Mouse (Mus musculus): ENCODE results near the gene Mpg.

The Mpg gene

GRCm38 (mm10) chr11:32230220-32230619 is 3.9 kb downstream of the Mpg start:
- DNase-seq (ENCODE audit: low read depth, low spot score), result no peak

- DNase-seq (ENCODE audit: low read depth, low spot score), result no peak
Observed at GRCm38 (mm10) chr11:32231125-32231524, 4.8 kb downstream of the Mpg start.

DNA sequence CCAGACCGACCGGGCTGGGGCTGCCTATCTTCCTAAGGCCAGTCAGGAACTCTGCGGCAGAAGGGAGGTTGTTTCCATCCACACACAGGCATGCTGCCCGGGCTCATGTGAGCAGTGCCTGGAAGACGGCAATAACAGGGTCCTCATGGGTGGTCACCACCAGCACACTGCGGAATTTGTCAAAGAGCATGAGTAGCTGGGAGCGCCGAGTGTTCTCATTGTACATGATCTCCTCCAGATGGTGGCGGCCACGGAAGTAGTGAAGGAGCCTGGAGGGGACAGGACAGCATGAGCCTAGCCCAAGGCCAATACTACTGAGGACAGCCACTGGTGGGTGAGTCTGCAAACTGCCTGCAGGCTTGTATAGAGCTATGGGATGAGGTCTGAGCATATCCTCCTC is 6.5 kb downstream of the Mpg start:
- no peak for DNase-seq (ENCODE audit: low read depth, low spot score)

DNA sequence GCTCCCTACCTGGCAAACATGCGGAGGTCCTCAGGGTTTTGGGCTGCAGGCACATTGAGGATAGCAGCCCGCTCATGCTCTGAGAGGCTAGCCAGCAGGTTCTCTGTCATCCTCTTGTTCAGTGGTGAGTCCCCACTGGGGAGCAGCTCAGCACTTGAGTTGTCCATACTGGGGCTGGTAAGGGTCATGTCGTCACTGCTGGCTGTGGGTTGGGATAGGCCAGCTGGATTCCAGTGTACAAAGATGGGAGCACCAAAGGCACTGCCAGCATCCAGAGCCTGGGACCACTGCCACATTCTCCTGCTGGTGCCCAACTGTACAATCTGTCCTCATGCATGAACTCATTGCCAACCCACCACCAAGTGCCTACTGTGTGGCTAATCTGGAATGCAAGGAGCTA is 7.6 kb downstream of the Mpg start:
- DNase-seq (ENCODE audit: low read depth, low spot score), result no peak

DNA sequence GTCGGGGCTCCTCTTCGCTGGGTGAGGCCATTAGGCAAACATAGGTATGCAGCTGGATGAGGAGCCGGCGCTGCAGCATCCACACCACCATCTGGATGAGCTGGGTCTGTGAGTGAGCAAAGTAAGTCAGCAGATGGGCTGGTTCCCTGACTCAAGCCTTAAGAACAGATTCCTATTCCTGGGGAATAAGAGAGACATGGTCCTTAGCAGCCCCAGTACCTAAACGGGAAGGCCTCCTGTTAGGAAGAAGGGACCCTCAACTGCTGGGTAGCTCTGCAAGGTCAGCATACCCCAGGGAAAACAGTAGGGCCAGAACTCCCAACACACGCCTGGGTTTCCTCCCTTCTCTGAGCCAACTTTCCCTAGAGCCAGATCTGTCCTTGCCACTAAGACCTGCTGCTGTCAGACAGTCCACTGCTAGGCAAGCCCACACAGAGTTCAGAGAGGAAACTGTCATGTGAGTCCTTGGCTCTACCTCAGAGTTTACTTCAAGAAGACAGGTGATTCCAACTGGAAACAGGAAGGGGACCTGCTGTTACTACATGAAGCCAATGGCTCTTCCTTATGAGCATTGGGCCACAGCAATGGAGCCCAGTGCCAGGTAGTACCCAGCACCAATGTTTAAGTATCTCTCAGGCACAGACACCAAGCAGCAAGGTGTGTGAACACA is 8.6 kb downstream of the Mpg start:
- DNase-seq (ENCODE audit: low read depth, low spot score), result no peak

- no peak for DNase-seq (ENCODE audit: low read depth, low spot score)
Observed at GRCm38 (mm10) chr11:32235646-32236045, 9.3 kb downstream of the Mpg start.

DNA sequence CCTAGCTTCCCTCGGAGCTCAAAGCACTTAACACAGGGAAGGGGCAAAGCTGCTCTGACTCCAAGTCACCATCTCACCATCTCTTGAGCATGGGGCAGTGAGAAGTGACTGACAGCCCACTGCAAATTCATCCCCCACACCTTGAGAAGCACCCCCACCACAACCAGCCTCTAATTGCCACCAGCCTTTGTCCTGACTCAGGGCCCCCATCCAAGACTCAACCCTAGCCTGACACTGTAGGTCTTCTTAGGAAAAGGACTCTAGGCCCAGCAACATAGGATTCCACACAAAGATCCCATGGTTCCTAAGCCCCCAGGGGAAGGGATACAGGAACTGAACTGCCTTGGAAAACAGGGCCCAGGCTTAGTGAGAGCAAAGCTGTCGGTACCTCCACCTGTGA is 9.8 kb downstream of the Mpg start:
- no peak for DNase-seq (ENCODE audit: low read depth, low spot score)

- peak; percentile 50 for DNase-seq (ENCODE audit: low read depth, low spot score)
Observed at GRCm38 (mm10) chr11:32236712-32237410, 10.6 kb downstream of the Mpg start.

DNA sequence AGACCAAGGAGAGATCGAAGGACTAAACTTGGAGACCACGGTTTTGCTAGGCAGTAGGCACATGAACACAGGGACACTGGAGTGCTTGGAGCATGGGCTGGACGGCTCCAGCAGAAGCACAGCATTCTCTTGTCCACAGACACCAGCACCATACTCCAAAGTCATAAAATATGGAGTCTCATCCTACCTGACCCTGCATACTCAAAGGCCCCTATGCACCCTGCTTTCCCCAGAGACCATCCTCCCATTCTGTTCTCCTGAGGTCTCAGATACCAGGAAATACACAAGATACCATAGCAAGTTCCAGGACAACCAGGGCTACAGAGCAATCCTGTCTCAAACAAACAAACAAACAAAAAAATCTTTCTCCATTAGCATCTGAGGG is 11.1 kb downstream of the Mpg start:
- no peak for DNase-seq (ENCODE audit: low read depth, low spot score)

DNA sequence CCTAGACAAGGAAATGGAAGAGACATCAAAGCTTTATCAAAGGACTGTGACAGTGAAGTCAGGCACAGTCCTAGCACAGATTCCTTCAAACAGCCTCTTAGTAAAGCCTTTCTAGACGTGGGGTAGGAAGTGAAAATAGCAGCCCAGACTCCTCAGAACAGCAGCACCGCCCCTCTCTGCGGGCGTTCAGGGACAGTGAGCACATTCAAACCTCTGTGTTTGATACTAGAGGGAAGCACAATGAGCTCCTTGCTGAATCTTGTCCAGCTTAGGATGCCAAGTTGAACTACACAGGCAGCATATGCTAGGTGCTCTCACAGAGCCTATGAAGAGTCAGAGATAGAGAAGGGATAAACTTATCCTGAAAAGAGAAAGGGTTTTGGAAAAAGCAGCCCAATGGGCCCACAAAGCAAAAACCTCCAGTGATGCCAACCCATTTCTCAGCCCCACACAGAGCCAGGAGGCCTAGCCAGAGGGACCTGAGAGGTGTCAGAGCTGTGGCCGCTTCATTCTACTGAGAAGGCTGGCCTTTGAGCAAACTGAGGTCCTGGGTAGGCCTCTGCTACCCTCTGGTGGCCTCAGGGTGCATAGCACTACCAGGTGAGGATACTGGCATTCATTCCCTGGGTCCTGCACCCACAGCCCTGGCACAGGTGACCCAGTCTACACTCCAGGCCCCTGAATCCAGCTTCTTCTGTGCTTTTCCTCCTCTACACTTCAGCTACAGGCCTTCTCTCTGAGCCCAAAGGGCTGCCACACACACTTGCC is 12.0 kb downstream of the Mpg start:
- peak; percentile 54 for DNase-seq (ENCODE audit: low read depth, low spot score)

- no peak for DNase-seq (ENCODE audit: low read depth, low spot score)
Observed at GRCm38 (mm10) chr11:32241391-32241790, 15.1 kb downstream of the Mpg start.

- no peak for DNase-seq (ENCODE audit: low read depth, low spot score)
Observed at GRCm38 (mm10) chr11:32242209-32242608, 15.9 kb downstream of the Mpg start.

DNA sequence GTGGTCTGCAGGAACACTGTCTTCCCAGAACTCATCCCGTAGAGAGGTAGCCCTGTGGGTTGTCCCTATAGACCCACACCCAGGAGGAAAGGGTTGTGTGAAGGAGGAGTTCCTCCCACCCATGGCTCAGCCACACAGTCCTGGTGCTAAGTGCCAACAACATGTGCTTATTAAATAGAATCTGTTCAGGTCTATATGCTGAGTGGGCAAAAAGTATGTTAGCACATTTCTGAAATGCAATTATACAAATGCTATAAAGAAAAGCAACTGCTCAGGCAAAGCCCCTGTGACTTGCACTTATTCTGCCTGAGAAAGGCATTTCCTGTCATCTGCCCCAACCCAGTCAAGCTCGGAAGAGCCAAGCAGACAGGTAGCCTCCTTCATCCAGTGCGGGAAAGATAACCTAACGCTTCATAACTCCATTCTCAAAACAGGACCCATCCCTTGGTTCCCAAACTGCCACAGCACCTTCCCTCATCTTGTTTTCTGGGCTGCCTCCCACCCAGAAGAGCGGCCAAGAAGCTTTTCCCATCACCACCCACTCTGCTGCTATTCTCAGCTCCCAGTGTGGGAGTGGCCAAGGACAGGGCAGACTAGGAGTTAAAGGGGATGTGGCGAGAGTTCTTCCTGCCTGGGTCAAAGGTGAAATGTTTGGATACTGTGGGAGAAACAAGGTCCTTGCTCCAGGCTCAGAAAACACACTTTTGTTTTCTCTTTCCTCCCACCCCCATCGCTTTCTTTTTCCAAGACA is 17.1 kb downstream of the Mpg start:
- DNase-seq (ENCODE audit: low read depth, low spot score), result no peak

DNA sequence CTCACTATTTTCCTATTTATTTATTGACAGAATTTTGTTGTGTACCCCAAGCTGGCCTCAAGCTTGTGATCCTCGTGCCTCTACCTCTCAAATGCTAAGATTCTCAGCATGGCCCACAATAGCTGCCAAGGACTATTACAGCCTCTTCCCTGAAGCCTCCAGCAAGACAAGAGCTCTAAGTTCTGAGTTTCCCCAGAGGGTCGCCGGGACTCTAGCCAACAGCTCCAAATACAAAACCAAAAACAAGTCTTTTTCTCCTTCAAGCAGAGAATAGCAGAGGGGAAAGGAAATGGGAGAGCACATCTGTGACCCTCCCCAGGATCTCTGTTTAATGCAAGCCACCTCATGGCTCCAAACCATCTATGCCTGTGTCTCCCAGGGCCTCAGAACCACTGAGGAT is 17.8 kb downstream of the Mpg start:
- DNase-seq (ENCODE audit: low read depth, low spot score), result no peak

DNA sequence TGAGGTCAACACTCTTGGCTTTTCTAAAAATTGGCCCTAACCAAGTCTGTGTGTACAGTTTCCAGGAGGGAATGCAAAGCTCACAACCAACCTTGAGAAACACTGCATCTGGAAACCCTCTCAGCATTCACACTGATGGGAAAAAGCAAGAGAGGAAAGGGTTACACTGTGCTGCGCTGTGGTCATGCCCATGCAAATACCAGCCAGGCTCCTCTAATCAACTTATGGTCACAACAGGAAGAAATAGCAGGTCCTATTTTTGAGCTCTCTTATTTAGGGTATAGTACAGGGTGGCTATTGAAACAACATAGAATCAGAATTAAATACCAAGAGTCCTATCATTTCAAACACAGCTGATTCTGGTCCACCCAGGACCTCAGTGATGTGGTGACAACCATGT is 18.3 kb downstream of the Mpg start:
- DNase-seq (ENCODE audit: low read depth, low spot score), result no peak

- DNase-seq (ENCODE audit: low read depth, low spot score), result no peak
Observed at GRCm38 (mm10) chr11:32245614-32246013, 19.3 kb downstream of the Mpg start.

DNA sequence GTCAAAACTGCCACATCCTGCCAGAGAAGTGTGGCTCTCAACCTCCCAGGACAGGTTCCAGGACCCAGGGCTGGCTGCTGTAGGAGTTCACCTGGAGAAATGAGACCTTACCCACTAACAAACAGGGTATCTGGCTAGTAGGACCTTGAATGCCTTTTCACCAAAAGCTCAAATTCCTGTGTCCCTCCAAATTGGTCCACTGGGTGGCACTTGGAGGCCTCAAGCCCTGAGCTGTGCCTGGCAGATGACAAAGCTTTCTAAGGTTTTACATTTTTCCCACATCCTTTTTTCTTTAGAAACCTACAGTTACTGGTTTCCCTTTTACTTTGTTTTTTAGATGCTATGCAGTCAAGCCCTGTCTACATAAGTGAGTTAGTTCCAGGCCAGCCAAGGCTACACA is 20.8 kb downstream of the Mpg start:
- no peak for DNase-seq (ENCODE audit: low read depth, low spot score)

DNA sequence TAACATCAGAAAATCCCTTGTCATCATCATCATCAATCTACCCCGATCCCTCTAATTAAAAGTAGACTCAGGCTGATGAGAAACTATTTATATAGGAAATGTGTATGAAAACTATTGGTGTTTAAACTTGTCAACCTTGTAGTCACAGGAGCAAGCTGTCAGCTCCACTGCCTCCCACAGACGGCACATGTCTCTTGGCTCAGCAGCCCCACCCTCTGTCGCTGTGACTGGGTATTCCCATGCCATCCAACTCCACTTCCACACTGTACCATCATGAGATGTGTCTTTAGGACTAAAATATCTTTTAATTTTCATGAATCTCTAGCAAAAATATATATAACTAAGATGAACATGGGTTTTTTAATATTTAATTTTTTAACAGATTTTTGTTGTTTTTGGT is 22.0 kb downstream of the Mpg start:
- no peak for DNase-seq (ENCODE audit: low read depth, low spot score)

DNA sequence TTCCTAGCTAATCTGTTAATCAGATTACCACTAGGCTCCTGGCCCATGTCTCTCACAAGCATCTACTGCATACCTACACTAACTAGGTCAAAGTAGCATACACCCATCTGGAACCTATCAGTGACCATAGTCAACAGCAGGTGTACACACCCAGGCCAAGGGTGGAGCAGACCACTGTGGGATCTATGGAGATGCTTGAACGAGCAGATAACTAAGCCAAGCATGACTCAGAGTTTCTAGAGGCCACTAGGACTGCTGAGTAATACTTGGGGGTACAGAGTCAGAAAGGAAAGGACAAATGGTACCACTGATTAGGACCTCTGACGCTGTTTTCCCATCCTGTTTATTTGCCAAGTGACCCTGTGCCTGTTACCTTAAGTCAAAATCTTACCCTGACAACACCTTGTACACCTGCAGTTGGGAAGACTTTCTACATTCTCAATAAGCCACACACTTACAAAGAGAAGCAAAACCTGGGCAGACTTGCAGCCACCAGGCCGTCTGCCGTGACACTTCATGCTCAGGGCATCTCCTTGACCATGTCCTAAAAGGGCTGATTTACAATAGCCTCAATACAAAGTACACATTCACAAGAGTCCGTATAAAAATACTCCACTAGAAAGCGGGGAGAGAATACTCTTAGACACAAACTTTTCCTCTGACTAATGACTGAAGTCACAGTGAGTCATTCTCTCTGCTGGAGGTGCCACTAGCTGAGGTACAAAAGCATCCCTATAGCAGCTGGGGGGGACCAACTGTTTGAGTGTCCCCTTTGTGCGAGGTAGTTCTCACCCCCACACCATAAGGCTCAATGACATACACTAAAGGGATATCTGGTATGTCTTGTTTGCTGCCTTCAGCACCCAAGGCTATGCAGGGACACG is 24.8 kb downstream of the Mpg start:
- no peak for DNase-seq (ENCODE audit: low read depth, low spot score)

- no peak for DNase-seq (ENCODE audit: low read depth, low spot score)
Observed at GRCm38 (mm10) chr11:32253121-32253520, 26.8 kb downstream of the Mpg start.

DNA sequence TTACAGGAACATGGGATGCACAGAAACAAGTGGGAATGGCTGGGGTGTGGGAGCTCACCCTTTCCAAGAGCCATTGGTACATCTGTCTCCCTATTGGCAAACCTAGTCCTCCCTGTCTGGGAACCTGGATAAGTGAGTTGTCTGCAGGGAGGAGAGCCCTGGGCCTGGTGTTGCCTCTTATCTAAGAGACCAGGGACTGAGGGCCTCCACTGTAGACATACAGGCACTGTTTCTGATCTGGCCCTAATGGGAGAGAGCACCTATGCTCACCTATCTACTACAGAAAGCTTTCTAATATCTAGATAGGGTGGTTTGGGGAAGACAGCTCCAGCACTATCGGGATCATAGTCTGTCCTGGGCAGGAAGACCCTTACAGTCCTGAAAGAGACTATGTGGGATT is 29.8 kb downstream of the Mpg start:
- no peak for DNase-seq (ENCODE audit: low read depth, low spot score)

All from ES-CJ7 (cell line).